Mouse (Mus musculus) heart, postnatal 0 days (tissue): Measurements from ENCODE around the gene Tfdp2. TPM values are rescaled to one million over a fixed set of nuclear protein-coding genes. Genes with fewer than 3 reads are reported as not detected.

ENCODE experiments used
- ATAC-seq: fragments of 200-750 bp; cut with Nextera tagmentation; 2 replicates; pipeline ENCODE4 v1.8.0; 2017; ENCODE audit warnings: low read depth, moderate number of reproducible peaks, moderate library complexity; ENCODE audit not compliant: insufficient read depth
- DNase-seq: peaks from one replicate; pipeline ENCODE4 v3.0.0-alpha.2; 2016; ENCODE audit warnings: low spot score
- H3K27ac ChIP-seq: fragments of 300-500 bp; sonication (generic); 2 replicates; pipeline ENCODE4 v1.5.1; 2014; ENCODE audit warnings: low read depth, mild to moderate bottlenecking
- H3K27me3 ChIP-seq: fragments of 300-500 bp; sonication (generic); 2 replicates; pipeline ENCODE4 v1.6.1; 2014; ENCODE audit warnings: low read length, mixed read lengths; ENCODE audit not compliant: control insufficient read depth, insufficient read depth
- H3K36me3 ChIP-seq: fragments of 300-500 bp; sonication (generic); replicated peaks from 2 replicates; pipeline ENCODE4 v1.6.1; 2014; ENCODE audit warnings: low read length, mixed read lengths; ENCODE audit not compliant: control insufficient read depth, insufficient read depth
- H3K4me1 ChIP-seq: fragments of 300-500 bp; sonication (generic); 2 replicates; pipeline ENCODE4 v1.6.1; 2014; ENCODE audit warnings: antibody characterized with exemption; ENCODE audit not compliant: control insufficient read depth, insufficient read depth
- H3K4me2 ChIP-seq: fragments of 300-500 bp; sonication (generic); 2 replicates; pipeline ENCODE4 v1.6.1; 2014; ENCODE audit warnings: low read depth, mild to moderate bottlenecking, low read length, moderate library complexity
- H3K4me3 ChIP-seq: fragments of 300-500 bp; sonication (generic); 2 replicates; pipeline ENCODE4 v1.5.1; 2014; ENCODE audit warnings: low read depth, low read length
- H3K9ac ChIP-seq: fragments of 300-500 bp; sonication (generic); replicated peaks from 2 replicates; pipeline ENCODE4 v1.6.1; 2014; ENCODE audit warnings: low read depth, low read length, mixed read lengths
- H3K9me3 ChIP-seq: fragments of 300-500 bp; sonication (generic); replicated peaks from 2 replicates; pipeline ENCODE4 v1.6.1; 2016; ENCODE audit warnings: low read length; ENCODE audit not compliant: control insufficient read depth
- CTCF ChIP-seq: IDR thresholded peaks from 2 replicates; pipeline ENCODE4 v1.5.1; 2016; ENCODE audit warnings: antibody characterized with exemption, control low read depth, low read depth
- EP300 ChIP-seq: IDR thresholded peaks from 2 replicates; pipeline ENCODE4 v1.6.1; 2016; ENCODE audit warnings: antibody characterized with exemption, low read depth
- WGBS: fragments of 180-500 bp; shearing (Covaris S2); extraction: QIAGEN DNeasy Blood & Tissue Kit; methylation state at CpG from one replicate; pipeline ENCODE4 v1.1.7; 2014; 5-methylcytosine and 5-hydroxymethylcytosine counted together
- polyA plus RNA-seq: library from polyadenylated mRNA; unstranded; fragments of >200 nt; fragmentation: Nextera tagmentation; extraction: Ambion mirVana; gene quantifications from 2 replicates; pipeline ENCODE4 v1.2.1, GENCODE M21; 2015
- total RNA-seq: library from RNA; depleted of rRNA; stranded (reverse); fragments of >200 nt; gene quantifications from 2 replicates; pipeline ENCODE4 v1.2.3, GENCODE M21; 2014; ENCODE audit warnings: low replicate concordance

Tfdp2 gene
- total and polyA plus RNA-seq, 2 experiments from 2014 or later: 32.5 to 33.4 TPM

GRCm38 (mm10) chr9:96243915-96244314 is 47.8 kb downstream of the Tfdp2 start:
- H3K27ac ChIP-seq: no peak overlapping the region
- DNase-seq (no peak), ATAC-seq (no peak)
- H3K36me3 ChIP-seq: peaks cover 8% of the 10 kb centered on the region; the same call in 1 of the 2 replicates
- H3K27me3 ChIP-seq: no peaks in the 10 kb centered on the region
- 82% methylated on average over 6 of the region's 6 CpGs for WGBS
- 0 out of 2 replicates have a peak, but pooled peaks cover 9% of the 10 kb centered on the region for H3K4me1 ChIP-seq
- TF ChIP-seq EP300 (no peak), CTCF (no peak)
- H3K4me2 ChIP-seq: no peak overlapping the region
- no peak overlapping the region for H3K9ac ChIP-seq
- no peak overlapping the region for H3K4me3 ChIP-seq
- H3K9me3 ChIP-seq: no peaks in the 10 kb centered on the region

- 90% methylated on average over 2 of the region's 2 CpGs for WGBS
- Histone ChIP-seq H3K4me1 (0 out of 2 replicates have a peak, but pooled peaks cover 3% of the 10 kb centered on the region), H3K9ac (no peak overlapping the region), H3K27ac (no peak overlapping the region), H3K4me2 (no peak overlapping the region), H3K4me3 (no peak overlapping the region), H3K27me3 (no peaks in the 10 kb centered on the region), H3K36me3 (no peaks in the 10 kb centered on the region), H3K9me3 (no peaks in the 10 kb centered on the region)
- ATAC-seq (no peak), DNase-seq (no peak)
- TF ChIP-seq CTCF (no peak), EP300 (no peak)
Measured at GRCm38 (mm10) chr9:96254812-96255211, 58.7 kb downstream of the Tfdp2 start.

- H3K9me3 ChIP-seq: no peaks in the 10 kb centered on the region
- DNase-seq (peak; percentile 28), ATAC-seq (peak; percentile 69; the same call in 1 of the 2 replicates)
- no peak overlapping the region for H3K9ac ChIP-seq
- no peaks in the 10 kb centered on the region for H3K27me3 ChIP-seq
- WGBS: 16% methylated on average over 6 of the region's 6 CpGs
- H3K4me2 ChIP-seq: peak overlapping the region; percentile 70
- no peaks in the 10 kb centered on the region for H3K36me3 ChIP-seq
- TF ChIP-seq EP300 (no peak), CTCF (no peak)
- H3K4me3 ChIP-seq: peak overlapping the region; percentile 47; the same call in 1 of the 2 replicates
- H3K4me1 ChIP-seq: 0 out of 2 replicates have a peak, but pooled peaks cover 3% of the 10 kb centered on the region
- H3K27ac ChIP-seq: peak overlapping the region; percentile 31; the same call in 1 of the 2 replicates
Measured at GRCm38 (mm10) chr9:96258478-96258877, 62.4 kb downstream of the Tfdp2 start.

- no peaks in the 10 kb centered on the region for H3K27me3 ChIP-seq
- 0 out of 2 replicates have a peak, but pooled peaks cover 3% of the 10 kb centered on the region for H3K4me1 ChIP-seq
- H3K27ac ChIP-seq: no peak overlapping the region
- H3K4me3 ChIP-seq: peak overlapping the region; percentile 47
- H3K4me2 ChIP-seq: peak overlapping the region; percentile 70
- 8% methylated on average over 5 of the region's 5 CpGs for WGBS
- H3K9me3 ChIP-seq: no peaks in the 10 kb centered on the region
- ATAC-seq (peak; percentile 79; the same call in 1 of the 2 replicates), DNase-seq (peak; percentile 69)
- TF ChIP-seq CTCF (no peak), EP300 (no peak)
- no peaks in the 10 kb centered on the region for H3K36me3 ChIP-seq
- H3K9ac ChIP-seq: peak overlapping the region; percentile 14; the same call in 1 of the 2 replicates
Measured at GRCm38 (mm10) chr9:96259017-96259512, 63.0 kb downstream of the Tfdp2 start.

- ATAC-seq: no peak
- H3K36me3 ChIP-seq: no peaks in the 10 kb centered on the region
- peak overlapping the region; percentile 36; the same call in 1 of the 2 replicates for H3K27ac ChIP-seq
- H3K9me3 ChIP-seq: no peaks in the 10 kb centered on the region
- peak overlapping the region; percentile 51; the same call in 1 of the 2 replicates for H3K9ac ChIP-seq
- TF ChIP-seq CTCF: no peak
- no peak for TF ChIP-seq EP300
- DNase-seq: peak; percentile 17
- no peaks in the 10 kb centered on the region for H3K27me3 ChIP-seq
- H3K4me3 ChIP-seq: peak overlapping the region; percentile 47
- H3K4me2 ChIP-seq: peak overlapping the region; percentile 70
- WGBS: 8% methylated on average over 10 of the region's 10 CpGs
- H3K4me1 ChIP-seq: 0 out of 2 replicates have a peak, but pooled peaks cover 3% of the 10 kb centered on the region
Measured at GRCm38 (mm10) chr9:96259753-96260520, 63.9 kb downstream of the Tfdp2 start.
